Mouse (Mus musculus) embryonic fibroblast, embryonic 13.5 days (primary cell): ENCODE measurements at regions not wholly inside any gene's neighbourhood (a gene's known extent, or its start where the extent isn't known, plus 50 kb on each side); places are given as distances from the start of the nearest gene placed in this dataset.

Source experiments
- CTCF ChIP-seq: IDR thresholded peaks from 2 replicates; pipeline ENCODE4 v1.5.1; 2011; ENCODE audit warnings: mild to moderate bottlenecking, control low read depth, low read length, moderate library complexity, borderline replicate concordance; ENCODE audit not compliant: insufficient read depth
- POLR2A ChIP-seq: IDR thresholded peaks from 2 replicates; pipeline ENCODE4 v1.6.1; 2011; ENCODE audit warnings: low read depth, mild to moderate bottlenecking, control low read depth, low read length, moderate library complexity

DNA sequence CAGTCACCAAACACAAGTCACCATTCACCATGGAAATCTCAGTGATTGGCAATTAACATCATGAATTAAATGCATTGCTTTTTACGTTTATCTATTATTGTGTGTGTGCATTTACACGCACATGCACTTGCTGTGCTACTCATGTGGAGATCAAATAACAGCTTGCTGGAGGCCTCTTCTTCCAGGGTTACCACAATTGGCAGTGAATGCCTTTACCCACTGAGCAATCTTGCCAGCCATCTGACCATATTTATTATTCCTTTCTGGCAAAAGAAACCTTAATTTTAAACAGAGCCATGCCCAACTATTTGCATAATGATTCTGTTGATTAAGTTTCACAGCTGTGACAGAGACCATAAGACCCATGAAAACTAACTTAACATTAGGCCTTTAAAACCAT is 494.5 kb upstream of the 4930412O13Rik start:
- TF ChIP-seq CTCF, result no peak
- TF ChIP-seq POLR2A, result no peak
